Mouse (Mus musculus): ENCODE measurements around the gene Pcdh18.

The Pcdh18 gene

DNA sequence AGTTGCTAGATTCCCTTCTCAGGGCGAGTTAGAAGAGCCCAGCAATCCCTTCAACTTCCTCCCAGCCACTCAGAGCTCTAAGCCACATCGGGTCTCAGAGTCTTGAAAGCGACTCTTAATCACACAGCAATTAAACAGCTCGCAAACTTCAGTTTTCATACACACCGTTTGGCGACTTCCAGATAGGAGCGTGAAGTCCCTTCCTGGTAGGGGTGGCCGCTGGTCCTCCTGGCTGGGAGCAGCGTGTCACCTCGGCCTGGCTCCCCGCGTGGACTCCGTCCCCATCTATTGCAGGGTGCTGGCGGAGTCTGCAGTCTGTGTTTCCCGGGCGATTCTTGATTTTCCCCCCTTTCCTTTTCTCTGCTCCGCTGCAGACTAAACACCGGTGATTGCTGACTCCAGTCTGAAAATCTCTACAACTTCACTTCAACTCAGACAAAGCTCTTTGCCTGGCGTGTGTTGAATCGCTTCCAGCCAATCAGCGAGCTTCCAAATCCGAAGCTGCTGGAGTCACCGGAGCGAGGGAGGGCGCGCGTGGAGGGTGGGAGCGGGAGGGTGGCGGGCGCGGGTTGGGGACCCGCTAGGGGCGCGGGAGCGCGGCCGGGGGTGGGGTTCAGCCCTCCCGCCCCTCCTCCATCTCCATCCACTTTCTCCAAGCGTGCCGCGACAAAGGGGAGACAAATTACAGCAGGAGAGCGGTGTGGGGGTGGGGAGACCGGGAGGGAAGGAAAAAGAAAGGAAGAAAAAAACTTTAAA lies at the start of gene Pcdh18:
Gene Pcdh18 (minus strand): TSS at position 456 of the 756 bp plus-strand sequence.
- peak; percentile 58 for DNase-seq (ENCODE audit: low spot score)

DNA sequence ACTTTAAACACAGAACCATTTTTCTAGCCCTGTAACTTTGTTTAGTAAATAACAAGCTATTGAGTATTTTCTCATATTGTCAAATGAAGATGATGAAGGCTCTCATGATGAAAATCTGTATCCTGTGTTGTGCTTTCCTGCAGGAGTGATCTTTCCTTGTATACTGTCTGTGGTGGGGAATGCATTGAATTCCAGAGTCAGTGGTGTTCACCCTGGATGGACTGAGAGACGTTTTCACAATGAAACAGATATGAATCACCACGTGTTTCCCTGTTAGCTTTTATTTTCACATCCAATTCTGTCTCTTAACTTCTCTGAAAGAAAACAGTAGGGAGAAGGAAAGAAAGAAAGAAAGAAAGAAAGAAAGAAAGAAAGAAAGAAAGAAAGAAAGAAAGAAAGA lies 49.7 kb upstream of the Pcdh18 start:
- no peak for DNase-seq (ENCODE audit: low spot score)

DNA sequence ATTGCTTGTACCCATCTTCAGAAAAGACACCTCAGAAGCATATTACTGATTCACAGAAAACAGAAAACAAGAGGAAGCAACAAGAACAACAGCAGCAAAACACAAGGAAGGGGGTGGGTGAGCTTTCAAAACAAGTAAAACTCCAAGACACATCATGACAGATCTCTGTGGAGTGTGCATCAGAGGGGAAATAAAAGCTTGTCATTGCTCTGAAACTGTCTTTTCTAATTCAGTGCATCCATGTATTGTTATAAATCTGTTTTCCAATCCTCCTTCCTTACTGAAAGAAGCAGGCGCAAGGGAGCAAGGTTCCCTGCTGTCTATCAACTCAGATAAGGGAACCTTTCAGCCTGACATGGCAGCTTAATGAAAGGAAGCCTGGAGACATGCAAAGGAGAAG lies 48.4 kb upstream of the Pcdh18 start:
- DNase-seq (ENCODE audit: low spot score): no peak

DNA sequence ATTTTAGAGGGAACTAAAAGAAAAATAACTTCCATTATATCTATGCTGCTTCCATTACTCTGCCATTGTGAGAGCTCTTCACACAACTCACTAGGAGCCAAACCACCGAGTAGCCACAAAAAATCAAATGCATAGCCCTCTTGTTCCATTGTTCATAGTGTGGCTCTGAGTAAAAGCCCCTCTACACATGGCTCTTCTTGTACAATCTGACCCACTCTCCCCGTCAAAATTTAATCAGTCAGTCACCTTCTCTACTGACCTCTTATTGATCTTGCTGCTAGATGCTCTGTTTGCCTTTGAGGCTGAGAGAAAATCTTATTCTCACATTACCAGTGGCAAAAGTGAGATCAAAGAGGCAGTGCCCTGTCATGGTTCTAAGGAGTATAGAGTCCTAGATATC lies 31.2 kb upstream of the Pcdh18 start:
- no peak for DNase-seq (ENCODE audit: low spot score)

DNA sequence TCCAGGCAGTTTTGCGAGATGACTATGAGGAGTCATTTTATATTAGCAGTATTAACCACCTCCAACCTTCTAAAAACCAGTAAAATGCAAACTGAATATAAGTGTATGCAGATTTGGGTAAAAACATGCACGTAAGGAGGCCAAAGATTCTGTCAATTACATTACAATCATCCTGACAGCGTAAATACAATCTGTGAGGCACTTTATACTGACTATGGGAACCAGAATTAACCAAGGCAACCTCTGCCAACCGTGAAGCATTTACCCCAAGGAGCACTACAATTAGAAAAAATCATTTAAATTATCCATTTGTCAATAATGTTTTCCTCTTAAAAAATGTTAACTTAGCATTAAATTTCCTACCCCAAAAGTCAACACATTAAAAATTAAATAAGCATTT lies 30.6 kb upstream of the Pcdh18 start:
- no peak for DNase-seq (ENCODE audit: low spot score)

DNA sequence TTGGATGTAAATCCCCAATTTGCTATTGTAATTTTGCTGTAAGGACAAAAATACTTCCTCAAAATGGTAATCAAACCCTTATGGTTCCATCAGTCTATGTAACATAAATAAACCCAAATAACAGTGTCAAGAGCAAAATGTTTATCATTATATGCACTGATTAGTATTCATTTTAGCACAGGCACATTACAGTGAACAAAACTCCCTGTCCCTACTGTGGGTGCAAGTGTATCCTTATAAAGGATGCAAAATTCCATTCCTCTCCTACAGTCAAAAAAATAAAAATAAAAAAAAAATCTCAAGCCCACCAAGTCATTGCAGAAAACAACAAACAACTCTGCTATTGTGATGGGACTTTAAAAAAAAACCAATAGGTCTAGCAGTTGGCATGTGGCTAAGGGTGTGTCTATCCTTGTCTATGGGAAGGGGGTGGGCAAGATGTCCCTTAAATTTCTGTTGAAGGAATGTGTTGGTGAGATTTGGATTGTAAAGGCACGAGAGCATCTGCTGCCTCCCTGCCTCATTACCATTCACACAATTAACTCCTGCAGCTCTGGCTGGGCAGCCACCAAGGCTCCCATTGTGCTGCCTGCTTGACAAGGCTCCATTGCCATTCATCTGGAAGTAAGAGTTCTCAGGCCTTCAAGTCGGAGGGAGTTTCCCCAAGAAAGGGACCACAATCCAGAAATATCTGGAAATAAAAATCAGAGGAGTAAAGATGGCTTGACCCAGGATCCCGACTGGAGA lies 12.0 kb upstream of the Pcdh18 start:
- no peak for DNase-seq (ENCODE audit: low spot score)

DNA sequence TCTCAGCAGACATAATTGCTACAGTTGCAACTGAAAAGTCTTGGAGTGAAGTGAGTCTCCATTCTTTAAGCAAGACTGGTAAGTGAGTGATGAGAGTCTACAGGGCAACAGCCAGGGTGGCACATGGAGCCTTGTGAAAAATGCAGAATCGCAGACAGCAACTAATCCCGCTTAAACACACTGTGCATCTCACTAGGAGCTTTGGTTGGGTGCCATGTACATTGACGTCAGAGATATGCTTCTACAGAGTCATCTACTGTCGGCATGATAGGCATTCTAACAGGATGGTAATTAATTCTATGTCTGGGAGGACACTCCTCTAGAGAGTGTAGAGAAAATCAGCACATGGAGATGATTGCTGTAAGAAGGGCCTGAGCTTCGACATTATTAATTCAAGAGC lies 5.6 kb upstream of the Pcdh18 start:
- no peak for DNase-seq (ENCODE audit: low spot score)

DNA sequence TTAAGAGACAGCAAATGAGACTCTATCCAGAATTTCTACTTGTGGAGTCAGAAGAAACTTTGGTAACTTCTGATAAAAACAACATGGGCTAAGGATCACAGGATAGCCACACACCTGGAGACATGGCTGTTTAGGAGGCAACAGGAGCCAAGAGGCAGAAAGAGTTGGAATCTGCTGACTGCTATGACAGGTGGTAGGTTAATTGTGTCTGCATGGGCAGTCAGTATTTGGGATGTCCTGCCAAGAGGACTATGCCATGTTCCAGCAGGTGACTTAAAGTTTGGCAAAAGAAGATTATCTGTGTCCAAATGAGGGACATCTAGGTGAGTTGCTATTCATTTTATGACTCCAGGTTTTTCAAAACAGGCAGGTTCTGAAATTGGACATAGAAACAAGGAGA lies 4.8 kb upstream of the Pcdh18 start:
- DNase-seq (ENCODE audit: low spot score): no peak

DNA sequence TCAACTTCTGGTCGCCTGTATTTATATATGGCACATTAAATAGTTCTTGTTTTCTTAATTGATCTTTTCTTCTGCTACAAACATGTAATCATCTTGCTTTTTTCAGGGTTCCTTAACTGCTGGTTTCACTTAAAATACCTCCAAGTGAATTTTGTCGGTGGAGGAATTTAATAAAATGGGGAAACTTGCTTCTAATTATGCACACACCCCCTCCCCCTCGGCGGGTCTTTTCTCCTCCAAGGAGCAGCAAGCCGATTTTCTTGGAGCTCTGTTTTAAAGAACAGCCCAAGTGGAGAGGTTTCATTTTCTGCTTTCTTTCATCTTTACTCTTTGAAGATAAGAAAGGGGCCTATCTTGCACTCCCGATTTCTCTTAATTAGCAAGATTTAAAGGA lies 498 bp upstream of the Pcdh18 start:
- DNase-seq (ENCODE audit: low spot score): no peak

DNA sequence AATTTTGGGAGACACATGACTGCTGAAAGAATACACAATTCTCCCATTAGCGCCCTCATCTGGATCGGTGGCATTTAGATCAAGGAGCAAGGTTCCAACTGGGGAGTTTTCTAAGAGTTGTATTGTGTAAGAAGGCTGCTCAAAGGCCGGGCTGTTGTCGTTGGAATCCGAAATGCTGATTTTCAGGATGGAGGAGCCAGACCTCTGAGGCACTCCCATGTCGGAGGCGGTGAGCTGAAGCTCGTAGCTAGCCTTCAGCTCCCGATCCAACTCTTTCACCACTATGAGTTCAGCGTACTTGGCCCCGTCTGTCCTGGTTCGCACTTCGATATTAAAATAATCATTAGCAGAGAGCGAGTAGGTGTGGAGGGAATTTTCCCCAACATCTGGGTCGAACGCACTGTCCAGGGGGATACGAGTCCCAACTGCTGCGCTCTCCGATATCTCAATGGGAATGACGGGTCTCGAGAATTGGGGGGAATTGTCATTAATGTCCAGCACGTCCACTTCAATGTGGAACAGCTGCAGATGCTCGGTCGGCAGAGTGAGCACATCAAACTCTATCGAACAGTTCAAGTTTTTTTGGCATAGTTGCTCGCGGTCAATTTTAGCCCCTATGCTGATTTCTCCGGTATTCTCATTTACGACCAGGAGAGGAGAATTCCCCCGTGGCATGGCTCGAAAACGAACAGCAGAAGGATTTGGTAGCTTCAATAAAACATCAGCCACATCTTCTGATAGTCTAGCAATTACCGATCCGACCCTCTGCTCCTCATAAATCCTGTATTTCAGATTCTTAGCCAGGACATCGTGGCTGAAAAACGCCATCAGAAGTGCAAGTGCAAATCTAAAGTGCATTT lies 909 bp downstream of the Pcdh18 start:
- DNase-seq (ENCODE audit: low spot score): peak; percentile 13

DNA sequence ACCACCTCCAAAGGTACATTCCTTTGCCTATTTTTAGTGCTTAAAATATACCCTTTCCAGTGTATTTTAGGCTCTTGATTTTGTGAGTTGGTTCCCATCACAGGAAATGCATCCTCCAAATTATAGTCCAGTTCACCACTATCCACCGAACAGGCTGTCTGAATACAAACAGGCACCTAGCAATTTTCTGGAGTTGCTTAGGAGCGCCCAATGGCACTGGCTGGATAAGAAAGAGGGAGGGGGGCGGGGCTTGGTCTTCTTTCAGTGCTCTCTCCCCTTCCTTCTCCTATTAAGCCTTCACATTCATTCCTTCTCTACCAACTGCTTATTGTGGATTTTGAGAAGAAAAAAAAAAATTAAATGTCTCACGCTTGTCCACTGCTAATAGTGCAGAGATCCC lies 4.4 kb downstream of the Pcdh18 start:
- DNase-seq (ENCODE audit: low spot score): no peak

DNA sequence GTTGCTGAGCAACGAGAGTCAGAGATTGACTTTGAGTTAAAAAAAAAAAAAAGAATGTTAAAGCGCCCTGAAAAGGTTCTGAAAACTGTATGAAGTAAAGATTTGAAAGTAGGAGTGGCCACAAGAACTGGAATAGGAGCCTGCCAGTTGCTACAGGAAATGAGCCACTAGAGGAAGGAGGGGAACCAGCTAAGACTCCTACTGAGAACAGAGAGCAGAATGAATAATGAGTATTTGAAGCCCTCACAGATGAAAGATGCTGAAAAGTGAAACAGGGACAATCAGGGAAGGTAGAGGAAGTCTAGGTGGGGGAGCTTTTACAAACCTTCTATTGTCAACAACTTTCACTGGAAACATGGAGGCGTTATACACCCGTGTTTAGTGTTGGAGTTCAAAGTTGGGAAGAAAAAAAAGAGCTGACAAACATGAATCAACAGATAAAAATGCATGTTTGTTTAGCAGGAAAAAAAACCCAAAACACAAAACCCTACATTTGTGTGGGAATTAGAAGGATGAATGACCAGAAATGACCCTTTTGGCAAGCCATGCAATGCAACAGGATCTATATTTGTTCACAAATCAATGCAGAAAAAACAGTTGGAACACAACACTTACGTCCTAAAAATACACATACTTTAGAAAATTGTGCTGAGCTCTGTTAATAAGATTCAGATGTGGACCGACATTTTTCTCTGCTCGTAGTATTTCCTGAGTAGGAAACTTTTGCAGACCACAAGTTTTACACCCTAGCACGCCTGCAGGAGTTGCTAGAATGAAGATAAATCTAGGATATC lies 7.4 kb downstream of the Pcdh18 start:
- no peak for DNase-seq (ENCODE audit: low spot score)

DNA sequence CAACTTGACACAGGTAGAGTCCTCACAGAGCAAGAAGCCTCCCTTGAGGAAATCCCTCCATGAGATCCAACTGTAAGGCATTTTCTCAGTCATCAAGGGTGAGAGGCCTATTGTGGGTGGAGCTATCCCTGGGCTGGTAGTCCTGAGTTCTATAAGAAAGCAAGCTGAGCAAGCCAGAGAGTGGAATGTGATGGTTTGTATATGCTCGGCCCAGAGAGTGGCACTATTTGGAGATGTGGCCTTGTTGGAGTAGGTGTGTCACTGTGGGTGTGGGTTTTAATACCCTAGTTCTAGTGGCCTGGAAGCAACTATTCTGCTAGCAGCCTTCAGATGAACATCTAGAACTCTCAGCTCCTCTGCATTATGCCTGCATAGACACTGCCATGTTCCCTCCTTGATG lies 9.1 kb downstream of the Pcdh18 start:
- DNase-seq (ENCODE audit: low spot score): no peak

DNA sequence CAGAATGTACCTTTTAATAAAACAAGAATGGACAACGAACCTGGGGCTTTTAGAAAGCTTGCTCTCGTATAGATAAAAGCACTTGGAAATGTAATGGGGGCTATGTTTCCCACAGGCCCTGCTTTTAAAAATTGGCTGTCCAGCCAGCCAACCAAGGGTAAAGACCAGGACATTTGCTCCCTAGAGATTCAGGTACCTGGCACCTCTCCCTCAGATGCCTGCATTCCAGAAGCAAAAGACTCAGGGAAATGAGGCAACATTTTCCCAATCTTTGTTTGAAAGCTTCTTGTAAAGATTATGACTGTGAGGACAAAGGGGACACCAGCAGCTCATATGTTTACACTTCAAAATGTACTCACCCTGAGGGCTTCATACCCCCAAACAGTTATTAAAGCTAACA lies 18.1 kb downstream of the Pcdh18 start:
- no peak for DNase-seq (ENCODE audit: low spot score)

DNA sequence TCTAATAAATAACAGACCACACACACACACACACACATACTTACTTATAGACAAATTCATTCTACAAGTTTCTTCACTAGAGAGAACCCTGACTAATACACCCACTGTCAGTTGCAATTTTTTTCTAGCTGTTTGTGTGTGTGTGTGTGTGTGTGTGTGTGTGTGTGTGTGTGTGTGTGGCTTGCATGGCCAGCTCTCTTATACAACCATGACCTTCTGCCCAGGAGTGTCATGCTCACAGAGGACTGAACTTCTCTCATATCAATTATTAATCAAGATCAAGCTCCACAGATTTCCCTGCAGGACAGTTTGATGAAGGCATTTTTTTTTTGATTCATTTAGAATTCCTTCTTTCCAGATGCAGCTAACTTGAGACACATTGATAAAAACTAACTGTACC lies 18.6 kb downstream of the Pcdh18 start:
- DNase-seq (ENCODE audit: low spot score): no peak

DNA sequence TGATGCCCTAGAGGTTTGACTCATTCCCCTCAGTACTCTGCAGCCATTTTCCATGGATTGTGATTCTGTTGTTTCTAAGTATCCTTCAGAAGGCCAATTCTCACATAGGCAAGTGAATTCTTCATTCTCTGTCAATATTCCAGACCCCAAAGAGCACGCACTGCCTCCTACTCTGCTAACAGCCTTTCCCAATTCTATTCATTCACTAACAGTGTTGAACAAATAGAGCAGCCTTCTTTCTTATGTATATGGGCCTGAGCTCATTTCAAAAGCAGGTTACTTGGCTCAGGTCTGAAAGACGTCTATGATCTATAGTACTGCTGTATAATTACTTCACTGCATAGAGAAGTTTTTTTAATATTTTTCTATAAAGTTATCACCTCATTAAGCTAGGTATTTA lies 50.6 kb downstream of the Pcdh18 start:
- DNase-seq (ENCODE audit: low spot score): no peak

DNA sequence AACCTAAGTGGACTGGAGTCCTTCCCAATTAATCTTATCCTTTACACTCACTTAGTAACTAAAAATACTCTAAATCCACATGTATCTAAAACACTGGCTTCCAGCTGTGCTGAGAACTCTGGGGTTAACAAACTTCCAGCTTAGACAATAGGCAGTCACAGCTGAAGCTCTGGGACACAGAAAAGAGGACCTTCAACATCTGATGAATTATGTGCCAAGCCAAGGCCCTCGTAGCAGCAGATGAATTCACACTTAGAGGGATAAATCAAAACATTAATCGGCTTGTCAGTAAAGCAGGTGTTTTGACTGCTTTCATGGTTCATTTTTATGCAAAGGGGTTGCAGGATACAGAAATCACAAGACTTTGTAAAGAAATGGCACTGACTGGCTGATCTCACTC lies 57.2 kb downstream of the Pcdh18 start:
- no peak for DNase-seq (ENCODE audit: low spot score)
